Comparison of ENCODE assay signal across 20 mouse cellular contexts in the genomic region with DNA sequence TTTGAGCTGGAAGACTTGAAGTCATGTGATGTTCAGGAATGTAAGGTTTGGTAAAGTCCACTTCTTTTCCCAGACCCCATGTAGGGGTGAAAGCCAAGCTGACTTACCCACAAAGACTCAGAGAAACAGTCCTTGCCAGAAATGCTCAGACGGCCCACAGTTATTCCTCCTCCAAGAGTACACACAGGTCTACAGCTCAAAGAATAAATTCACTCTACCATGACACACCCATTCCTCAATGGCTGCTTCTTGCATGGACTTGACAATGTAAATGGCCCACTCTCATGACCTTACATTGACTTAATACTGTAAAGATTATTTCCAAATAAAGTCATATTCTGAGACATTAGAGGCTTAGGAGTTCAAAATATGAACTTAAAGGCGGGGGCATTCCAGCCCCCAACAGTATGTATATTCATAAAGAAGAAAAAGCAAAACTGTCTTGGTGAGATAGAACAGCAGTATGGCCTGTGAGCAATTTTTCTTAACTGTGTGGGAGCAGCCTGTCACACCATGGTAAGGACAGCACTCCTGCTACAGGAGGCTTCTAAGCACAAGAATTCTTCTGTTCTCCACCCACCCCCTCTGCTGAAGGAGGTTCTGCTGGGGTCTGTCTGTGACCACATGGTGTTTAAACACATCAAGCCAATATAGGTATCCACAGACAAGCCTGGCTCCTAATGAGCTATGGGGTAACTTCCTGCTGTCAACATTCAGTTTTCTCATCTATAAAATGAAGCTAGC. TPM values are rescaled to one million over a fixed set of nuclear protein-coding genes. Genes with fewer than 3 reads are reported as not detected.
DNase-seq lines count a peak whose midpoint lies in the region; ATAC-seq lines count a peak whose summit lies in the region.
"Had no signal": no experiment of that assay in that cellular context is flagged by ENCODE, and none has a peak within 500 bp of the region (broad histone marks: within the 10 kb centered on the region; RNA-seq: fewer than 3 reads in every experiment).

No protein-coding gene starts in this region.

- no peaks in the 10 kb centered on the region for H3K4me1 ChIP-seq in stomach, embryonic 15.5 days
- H3K4me1 ChIP-seq: embryonic facial prominence, embryonic 12.5 days; forebrain, embryonic 15.5 days; heart, embryonic 12.5 days; hindbrain, embryonic 15.5 days had no signal

- 65% methylated on average over 2 of the region's 2 CpGs for WGBS in stomach, embryonic 15.5 days

- no peaks in the 10 kb centered on the region for H3K36me3 ChIP-seq in stomach, embryonic 15.5 days
- H3K36me3 ChIP-seq: embryonic facial prominence, embryonic 12.5 days; forebrain, embryonic 15.5 days; G1E; heart, embryonic 12.5 days; hindbrain, embryonic 15.5 days had no signal

- 0 out of 2 replicates have a peak overlapping the region, but pooled peaks have one; percentile 11 for H3K27ac ChIP-seq in stomach, embryonic 15.5 days
- H3K27ac ChIP-seq: embryonic facial prominence, embryonic 12.5 days; forebrain, embryonic 15.5 days; hindbrain, embryonic 15.5 days had no signal

- H3K4me2 ChIP-seq in stomach, embryonic 15.5 days, result no peak overlapping the region
- H3K4me2 ChIP-seq: embryonic facial prominence, embryonic 12.5 days; forebrain, embryonic 15.5 days; heart, embryonic 12.5 days; hindbrain, embryonic 15.5 days had no signal

- no peak for DNase-seq in frontal cortex, postnatal 14 days (ENCODE audit: low spot score in 2 of 2)
- peak; percentile 14 for DNase-seq in layer of hippocampus, adult 9-11 months
- no peak for DNase-seq in layer of hippocampus, adult 11-12 months (ENCODE audit: low spot score)
- DNase-seq in right cerebral cortex, postnatal 36 days (ENCODE audit: low spot score in 2 of 2), result peak; percentile 15 to 24
- no peak for DNase-seq in right cerebral cortex, postnatal 25 days
- no peak for DNase-seq in liver
- DNase-seq: adrenal gland, postnatal 10 days; B cell, adult 2 months; cerebellum, adult 11-12 months; cerebellum, adult 9-10 months; cerebellum, postnatal 25 days; heart, postnatal 36 days had no signal

- no peak overlapping the region for H3K4me3 ChIP-seq in stomach, embryonic 15.5 days (replicated peaks)
- H3K4me3 ChIP-seq: embryonic facial prominence, embryonic 12.5 days; forebrain, embryonic 15.5 days; heart, embryonic 12.5 days; hindbrain, embryonic 15.5 days had no signal

- ATAC-seq in frontal cortex, adult (ENCODE audit: low TSS enrichment), result peak; percentile 79
- ATAC-seq in stomach, embryonic 15.5 days (ENCODE audit: insufficient read depth, low FRiP score, low read depth), result peak; percentile 65; the same call in 1 of the 2 replicates
- ATAC-seq: CD4-positive, CD25-positive, alpha-beta regulatory T cell, adult 4 months; forebrain, embryonic 15.5 days had no signal

- no peak overlapping the region for H3K9ac ChIP-seq in stomach, embryonic 15.5 days
- H3K9ac ChIP-seq: embryonic facial prominence, embryonic 12.5 days; forebrain, embryonic 15.5 days; heart, embryonic 12.5 days; hindbrain, embryonic 15.5 days had no signal

- H3K27me3 ChIP-seq in stomach, embryonic 15.5 days (replicated peaks), result no peaks in the 10 kb centered on the region
- H3K27me3 ChIP-seq: embryonic facial prominence, embryonic 12.5 days; forebrain, embryonic 15.5 days; heart, embryonic 12.5 days; hindbrain, embryonic 15.5 days had no signal

- H3K9me3 ChIP-seq in stomach, embryonic 15.5 days, result no peaks in the 10 kb centered on the region
- H3K9me3 ChIP-seq: embryonic facial prominence, embryonic 12.5 days; forebrain, embryonic 15.5 days; heart, embryonic 12.5 days; hindbrain, embryonic 15.5 days had no signal

RNA-seq across cellular contexts. Expression of gene Ky, which starts 35.3 kb away (rescaled TPM):
- 0.05 and 0.10 TPM in 2 replicates for polyA plus RNA-seq in stomach, embryonic 15.5 days (2015; fragmentation: Nextera tagmentation; extraction: Ambion mirVana)
- polyA plus RNA-seq: G1E had no signal

Comparison
In these comparisons a context has a peak if more than half of its experiments do, and no peak if none do; other contexts are left out.
1. DNase-seq: peak in layer of hippocampus, adult 9-11 months (single experiment) and right cerebral cortex, postnatal 36 days (2 of 2); none in frontal cortex, postnatal 14 days (0 of 2), layer of hippocampus, adult 11-12 months (single experiment), right cerebral cortex, postnatal 25 days (single experiment) and liver (single experiment).